Mouse (Mus musculus): ENCODE measurements around the gene Fbln2. TPM values are rescaled to one million over a fixed set of nuclear protein-coding genes. Genes with fewer than 3 reads are reported as not detected.

The Fbln2 gene
- polyA plus RNA-seq (2021; fragmentation: Nextera tagmentation) = 1.9 and 2.2 TPM in 2 replicates
- long read RNA-seq, experiment 1, full-length matches to known transcripts = 2 of 13 reads
- long read RNA-seq, experiment 1, partial matches to known transcripts = 4 of 13 reads
- long read RNA-seq, experiment 1, other reads (novel, unspliced or antisense) = 7 of 13 reads
- long read RNA-seq, experiment 2, full-length matches to known transcripts = 1 of 1 reads
- long read RNA-seq, experiment 2, partial matches to known transcripts = 0 of 1 reads
- long read RNA-seq, experiment 2, other reads (novel, unspliced or antisense) = 0 of 1 reads

DNA sequence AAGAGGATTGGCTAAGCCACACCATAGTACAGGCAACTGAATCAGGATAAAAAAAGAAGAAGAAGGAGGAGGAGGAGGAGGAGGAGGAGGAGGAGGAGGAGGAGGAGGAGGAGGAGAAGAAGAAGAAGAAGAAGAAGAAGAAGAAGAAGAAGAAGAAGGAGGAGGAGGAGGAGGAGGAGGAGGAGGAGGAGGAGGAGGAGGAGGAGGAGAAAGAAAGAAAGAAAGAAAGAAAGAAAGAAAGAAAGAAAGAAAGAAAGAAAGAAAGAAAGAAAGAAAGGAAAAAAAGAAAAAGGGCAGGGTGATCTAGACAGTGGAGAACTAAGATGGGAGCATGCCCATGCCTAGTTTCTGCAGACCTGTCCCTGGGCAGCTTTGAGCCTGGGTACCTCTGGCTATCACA, at the start of gene Fbln2:
Fbln2 (plus strand) TSS at position 301 of the 400 bp plus-strand sequence.

Other genes starting within 250 kb of the Fbln2 start
- 84.2 and 106 TPM in 2 replicates for gene Iqsec1, start 223.8 kb upstream of the Fbln2 start, polyA plus RNA-seq (2021; fragmentation: Nextera tagmentation)
- 4.1 and 4.7 TPM in 2 replicates for gene Nup210, start 95.6 kb upstream of the Fbln2 start, polyA plus RNA-seq (2021; fragmentation: Nextera tagmentation)
- gene Hdac11, start 55.8 kb upstream of the Fbln2 start, polyA plus RNA-seq (2021; fragmentation: Nextera tagmentation) = 33.9 and 67.8 TPM in 2 replicates
- gene Wnt7a, start 198.9 kb downstream of the Fbln2 start, polyA plus RNA-seq (2021; fragmentation: Nextera tagmentation) = 2.9 and 4.0 TPM in 2 replicates